Mouse (Mus musculus): ENCODE results near the gene 4921509C19Rik. TPM values are rescaled to one million over a fixed set of nuclear protein-coding genes. Genes with fewer than 3 reads are reported as not detected.
"Not testable (repeated sequence)": the region's sequence is repeated elsewhere in the genome, so short reads cannot be mapped to it uniquely, and the experiment has no call there.

4921509C19Rik gene
- total RNA-seq (2014; rRNA removed) (not detected in 2 replicates), polyA plus RNA-seq (2015; fragmentation: Nextera tagmentation; extraction: Ambion mirVana) (not detected in 2 replicates)

DNA sequence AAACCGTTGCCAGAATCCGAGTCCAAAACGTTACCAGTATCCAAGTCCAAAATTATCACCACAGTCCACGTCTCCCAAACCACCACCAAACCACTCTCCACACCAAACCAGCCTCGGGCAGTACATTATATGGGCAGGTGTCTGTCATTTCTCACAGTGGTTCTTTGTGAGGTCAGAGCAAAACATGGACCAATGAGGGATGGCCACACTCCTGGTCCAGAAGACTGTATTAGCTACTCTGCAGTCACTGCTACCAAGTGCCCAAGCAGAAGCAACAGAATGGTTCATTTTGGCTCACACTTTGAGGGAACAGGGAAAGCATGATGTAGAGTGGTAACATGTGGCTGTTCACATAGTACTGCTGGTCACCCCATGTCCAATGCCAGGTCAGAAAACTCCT is at the start of gene 4921509C19Rik:
Gene 4921509C19Rik (minus strand): TSS at position 101 of the 400 bp plus-strand sequence.
- H3K9ac ChIP-seq (replicated peaks; ENCODE audit: low read length, poor library complexity, severe bottlenecking); H3K36me3 ChIP-seq (ENCODE audit: insufficient read depth, low read length); H3K4me1 ChIP-seq (ENCODE audit: insufficient read depth, low read length); H3K4me2 ChIP-seq (ENCODE audit: low read depth, low read length, poor library complexity, severe bottlenecking); H3K4me3 ChIP-seq (ENCODE audit: low read depth, low read length); H3K9me3 ChIP-seq (ENCODE audit: low read length); DNase-seq (ENCODE audit: low spot score); H3K27ac ChIP-seq (ENCODE audit: low read depth, low read length); H3K27me3 ChIP-seq (ENCODE audit: insufficient read depth, low read length); ATAC-seq (ENCODE audit: low FRiP score): not testable (repeated sequence)
- WGBS = 93% methylated on average over 5 of the region's 5 CpGs

DNA sequence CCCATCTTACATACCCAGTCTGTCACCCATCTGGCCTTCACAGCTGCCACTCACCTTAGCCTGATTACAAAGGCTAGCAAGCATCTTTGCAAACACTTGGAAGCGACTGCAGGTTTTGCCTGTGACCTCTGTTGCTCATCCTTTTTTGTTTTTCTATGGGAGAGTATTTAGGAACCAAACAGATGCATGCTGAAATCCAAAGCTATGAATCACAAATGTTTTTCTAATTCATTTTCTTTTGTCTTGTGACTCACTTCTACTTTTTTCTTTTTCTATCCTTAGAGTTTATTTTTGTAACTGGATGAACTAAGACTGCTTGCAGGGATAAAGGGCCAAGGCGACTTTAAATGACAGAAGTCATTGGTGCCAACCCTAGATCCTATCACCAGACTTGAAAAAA is 49.6 kb upstream of the 4921509C19Rik start:
- H3K4me3 ChIP-seq (ENCODE audit: low read depth, low read length) = no peak overlapping the region
- no peak overlapping the region for H3K9ac ChIP-seq (replicated peaks; ENCODE audit: low read length, poor library complexity, severe bottlenecking)
- WGBS = 76% methylated on average over 2 of the region's 2 CpGs
- H3K36me3 ChIP-seq (ENCODE audit: insufficient read depth, low read length) = peaks cover 7% of the 10 kb centered on the region; the same call in 1 of the 2 replicates
- no peak for DNase-seq (ENCODE audit: low spot score)
- no peaks in the 10 kb centered on the region for H3K9me3 ChIP-seq (ENCODE audit: low read length)
- no peak for TF ChIP-seq CTCF (IDR thresholded peaks at IDR 0.05)
- ATAC-seq (ENCODE audit: low FRiP score) = no peak
- H3K27me3 ChIP-seq (ENCODE audit: insufficient read depth, low read length) = no peaks in the 10 kb centered on the region
- H3K27ac ChIP-seq (ENCODE audit: low read depth, low read length) = no peak overlapping the region
- H3K4me2 ChIP-seq (ENCODE audit: low read depth, low read length, poor library complexity, severe bottlenecking) = no peak overlapping the region
- H3K4me1 ChIP-seq (ENCODE audit: insufficient read depth, low read length) = no peaks in the 10 kb centered on the region

- no peak for DNase-seq (ENCODE audit: low spot score)
These were observed 48.5 kb upstream of the 4921509C19Rik start for GRCm38 (mm10) chr2:151524324-151525041.

DNA sequence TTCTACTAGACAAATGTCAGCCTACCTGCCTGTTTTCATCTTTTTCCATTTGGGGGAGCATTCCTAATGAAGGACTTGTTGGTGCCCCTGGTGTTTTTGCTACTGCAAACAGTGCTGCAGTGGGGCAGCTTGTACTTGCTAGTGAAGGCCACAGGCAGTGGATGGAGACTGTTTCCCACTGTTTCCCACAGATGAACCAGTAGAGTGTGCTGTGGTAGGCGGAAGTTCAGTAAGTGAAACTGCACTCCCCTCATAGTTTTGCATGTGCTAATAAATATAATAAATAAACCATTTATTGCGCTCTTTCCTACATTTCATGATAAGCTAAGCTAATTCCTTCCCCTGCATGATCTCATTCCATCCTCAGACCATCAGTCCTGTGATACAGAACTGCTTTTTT is 43.0 kb upstream of the 4921509C19Rik start:
- WGBS = 92% methylated on average over 2 of the region's 2 CpGs
- Histone ChIP-seq H3K9ac (replicated peaks; ENCODE audit: low read length, poor library complexity, severe bottlenecking) (no peak overlapping the region), H3K9me3 (ENCODE audit: low read length) (no peaks in the 10 kb centered on the region), H3K27ac (ENCODE audit: low read depth, low read length) (no peak overlapping the region), H3K36me3 (ENCODE audit: insufficient read depth, low read length) (peaks cover 22% of the 10 kb centered on the region), H3K27me3 (ENCODE audit: insufficient read depth, low read length) (no peaks in the 10 kb centered on the region), H3K4me1 (ENCODE audit: insufficient read depth, low read length) (no peaks in the 10 kb centered on the region), H3K4me2 (ENCODE audit: low read depth, low read length, poor library complexity, severe bottlenecking) (no peak overlapping the region), H3K4me3 (ENCODE audit: low read depth, low read length) (no peak overlapping the region)
- no peak; the same call in 1 of the 2 replicates for TF ChIP-seq CTCF (IDR thresholded peaks at IDR 0.05)
- ATAC-seq (ENCODE audit: low FRiP score) = no peak
- DNase-seq (ENCODE audit: low spot score) = no peak

More at GRCm38 (mm10) chr2:151524324-151525041, 48.5 kb upstream of the 4921509C19Rik start:
- H3K9me3 ChIP-seq (ENCODE audit: low read length) = no peaks in the 10 kb centered on the region
- TF ChIP-seq CTCF (IDR thresholded peaks at IDR 0.05) = no peak
- peaks cover 7% of the 10 kb centered on the region; the same call in 1 of the 2 replicates for H3K36me3 ChIP-seq (ENCODE audit: insufficient read depth, low read length)
- no peak overlapping the region for H3K9ac ChIP-seq (replicated peaks; ENCODE audit: low read length, poor library complexity, severe bottlenecking)
- H3K27me3 ChIP-seq (ENCODE audit: insufficient read depth, low read length) = no peaks in the 10 kb centered on the region
- H3K4me1 ChIP-seq (ENCODE audit: insufficient read depth, low read length) = no peaks in the 10 kb centered on the region
- H3K4me2 ChIP-seq (ENCODE audit: low read depth, low read length, poor library complexity, severe bottlenecking) = no peak overlapping the region
- no peak overlapping the region for H3K4me3 ChIP-seq (ENCODE audit: low read depth, low read length)
- no peak overlapping the region for H3K27ac ChIP-seq (ENCODE audit: low read depth, low read length)
- 67% methylated on average over 4 of the region's 4 CpGs for WGBS
- no peak for ATAC-seq (ENCODE audit: low FRiP score)

GRCm38 (mm10) chr2:151513525-151514285 is 37.8 kb upstream of the 4921509C19Rik start:
- WGBS = 79% methylated on average over 3 of the region's 3 CpGs

DNA sequence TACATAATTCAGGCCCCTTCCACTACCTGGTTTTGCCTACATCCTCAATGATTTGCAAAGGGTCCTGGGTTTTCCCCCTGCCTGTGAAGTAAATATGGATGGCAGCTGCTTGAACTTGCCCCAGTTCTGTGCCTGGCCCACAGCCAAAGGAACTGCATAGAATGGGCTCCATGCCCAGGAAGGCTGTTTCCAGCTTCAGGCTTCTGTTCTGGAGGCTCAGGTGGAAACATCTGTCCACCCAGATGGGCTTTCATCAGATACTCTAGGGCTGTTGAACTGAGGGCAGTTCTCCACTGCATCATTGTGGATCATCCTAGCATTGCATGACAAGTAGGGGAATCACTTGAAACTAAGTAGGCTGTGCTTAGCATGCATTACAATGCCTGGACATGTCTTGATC is 36.2 kb upstream of the 4921509C19Rik start:
- Histone ChIP-seq H3K4me1 (ENCODE audit: insufficient read depth, low read length) (no peaks in the 10 kb centered on the region), H3K36me3 (ENCODE audit: insufficient read depth, low read length) (peaks cover 72% of the 10 kb centered on the region), H3K4me3 (ENCODE audit: low read depth, low read length) (no peak overlapping the region), H3K4me2 (ENCODE audit: low read depth, low read length, poor library complexity, severe bottlenecking) (no peak overlapping the region), H3K9ac (replicated peaks; ENCODE audit: low read length, poor library complexity, severe bottlenecking) (no peak overlapping the region), H3K9me3 (ENCODE audit: low read length) (no peaks in the 10 kb centered on the region), H3K27ac (ENCODE audit: low read depth, low read length) (no peak overlapping the region), H3K27me3 (ENCODE audit: insufficient read depth, low read length) (no peaks in the 10 kb centered on the region)
- no peak for TF ChIP-seq CTCF (IDR thresholded peaks at IDR 0.05)
- DNase-seq (ENCODE audit: low spot score) (peak; percentile 72), ATAC-seq (ENCODE audit: low FRiP score) (peak; percentile 29; the same call in 1 of the 2 replicates)

More at GRCm38 (mm10) chr2:151513525-151514285, 37.8 kb upstream of the 4921509C19Rik start:
- H3K9me3 ChIP-seq (ENCODE audit: low read length) = no peaks in the 10 kb centered on the region
- H3K4me2 ChIP-seq (ENCODE audit: low read depth, low read length, poor library complexity, severe bottlenecking) = no peak overlapping the region
- ATAC-seq (ENCODE audit: low FRiP score) (no peak), DNase-seq (ENCODE audit: low spot score) (no peak)
- H3K27me3 ChIP-seq (ENCODE audit: insufficient read depth, low read length) = no peaks in the 10 kb centered on the region
- peaks cover 64% of the 10 kb centered on the region for H3K36me3 ChIP-seq (ENCODE audit: insufficient read depth, low read length)
- H3K9ac ChIP-seq (replicated peaks; ENCODE audit: low read length, poor library complexity, severe bottlenecking) = no peak overlapping the region
- peak; percentile 41 for TF ChIP-seq CTCF (IDR thresholded peaks at IDR 0.05)
- no peak overlapping the region for H3K4me3 ChIP-seq (ENCODE audit: low read depth, low read length)
- no peaks in the 10 kb centered on the region for H3K4me1 ChIP-seq (ENCODE audit: insufficient read depth, low read length)
- no peak overlapping the region for H3K27ac ChIP-seq (ENCODE audit: low read depth, low read length)
